Mouse (Mus musculus) ES-E14 (cell line): ENCODE measurements around the gene Rexo5. TPM values are rescaled to one million over a fixed set of nuclear protein-coding genes. Genes with fewer than 3 reads are reported as not detected.

Source experiments
- DNase-seq: peaks from one replicate; pipeline ENCODE4 v3.0.0-alpha.2; 2013; ENCODE audit warnings: low read depth, low spot score
- H3K27ac ChIP-seq: 2 replicates; pipeline ENCODE4 v1.5.1; 2012; ENCODE audit warnings: low read depth, mild to moderate bottlenecking, low read length, moderate library complexity, mixed read lengths; ENCODE audit not compliant: poor library complexity, insufficient read depth, severe bottlenecking
- H3K36me3 ChIP-seq: 2 replicates; pipeline ENCODE4 v1.6.1; 2012; ENCODE audit warnings: mild to moderate bottlenecking, low read length, moderate library complexity, mixed read lengths; ENCODE audit not compliant: control insufficient read depth, poor library complexity, insufficient read depth, severe bottlenecking
- H3K4me1 ChIP-seq, 2 experiments: fragments of 150-350 bp in 1 of 2; sonication (generic) in 1 of 2; 2 replicates each; pipeline ENCODE4 v1.6.1; 2012; ENCODE audit warnings: low read length in 2 of 2, mild to moderate bottlenecking in 1 of 2, mixed read lengths in 1 of 2; ENCODE audit not compliant: control insufficient read depth in 2 of 2, insufficient read depth in 2 of 2, poor library complexity in 1 of 2
- H3K4me3 ChIP-seq, 2 experiments: fragments of 150-350 bp in 1 of 2; sonication (generic) in 1 of 2; 2 replicates each; pipeline ENCODE4 v1.5.1; 2012; ENCODE audit warnings: low read length in 2 of 2, low read depth in 1 of 2, mild to moderate bottlenecking in 1 of 2, mixed read lengths in 1 of 2; ENCODE audit not compliant: insufficient read depth in 1 of 2, poor library complexity in 1 of 2, severe bottlenecking in 1 of 2
- H3K9ac ChIP-seq: 2 replicates; pipeline ENCODE4 v1.6.1; 2012; ENCODE audit warnings: low read depth, mild to moderate bottlenecking, low read length, mixed read lengths; ENCODE audit not compliant: poor library complexity, insufficient read depth, severe bottlenecking
- H3K9me3 ChIP-seq: fragments of 150-350 bp; sonication (generic); 2 replicates; pipeline ENCODE4 v1.6.1; 2012; ENCODE audit warnings: low read depth, mild to moderate bottlenecking, low read length; ENCODE audit not compliant: control insufficient read depth, insufficient read depth
- CHD2 ChIP-seq: IDR thresholded peaks from 2 replicates; pipeline ENCODE4 v1.6.1; 2014; ENCODE audit warnings: mild to moderate bottlenecking, low read depth, low read length, inconsistent platforms
- HCFC1 ChIP-seq: IDR thresholded peaks from 2 replicates; pipeline ENCODE4 v1.6.1; 2012; ENCODE audit warnings: low read length, inconsistent platforms, borderline replicate concordance; ENCODE audit not compliant: insufficient read depth
- MAFK ChIP-seq: IDR thresholded peaks from 2 replicates; pipeline ENCODE4 v1.6.1; 2014; ENCODE audit warnings: mild to moderate bottlenecking, low read depth, low read length, inconsistent platforms; ENCODE audit not compliant: insufficient read depth
- ZC3H11A ChIP-seq: IDR thresholded peaks from 2 replicates; pipeline ENCODE4 v1.6.1; 2012; ENCODE audit warnings: low read depth, mild to moderate bottlenecking, inconsistent platforms, low read length, borderline replicate concordance
- ZNF384 ChIP-seq: IDR thresholded peaks from 2 replicates; pipeline ENCODE4 v1.6.1; 2012; ENCODE audit warnings: low read depth, low read length, inconsistent platforms
- in situ Hi-C, 2 experiments: fragments of 600-800 bp; cut with MboI; formaldehyde crosslinking; loops; one replicate each; pipeline ENCODE4 v1.15.1; 2025; ENCODE audit warnings: low sequenced_read_pairs in 2 of 2, inconsistent platforms in 1 of 2; ENCODE audit not compliant: unreplicated experiment in 2 of 2
- total RNA-seq: library from RNA; depleted of rRNA; stranded (reverse); fragments of 300-350 nt; gene quantifications from 2 replicates; pipeline ENCODE4 v1.2.3, GENCODE M21; 2012; rRNA removed

Rexo5 gene
- total RNA-seq, 1 experiment: 15.3 TPM

GRCm38 (mm10) chr7:119894818-119895544 is 101.2 kb downstream of the Rexo5 start:
- in situ Hi-C loops: no loop called here
- H3K9ac ChIP-seq: peak overlapping the region; percentile 94
- no peak for DNase-seq
- no peak for TF ChIP-seq HCFC1
- TF ChIP-seq ZNF384: no peak
- no peak for TF ChIP-seq CHD2
- TF ChIP-seq MAFK: no peak
- no peak for TF ChIP-seq ZC3H11A
- peak overlapping the region; percentile 70 for H3K27ac ChIP-seq
- H3K4me1 ChIP-seq: peaks cover 8 to 22% of the 10 kb centered on the region in 2 experiments
- H3K9me3 ChIP-seq: no peaks in the 10 kb centered on the region
- H3K4me3 ChIP-seq: peak overlapping the region; percentile 85 to 91
- H3K36me3 ChIP-seq: no peaks in the 10 kb centered on the region

GRCm38 (mm10) chr7:119895639-119896512 is 102.1 kb downstream of the Rexo5 start, which contains the start of the genes Lyrm1 and Dcun1d3:
Gene Lyrm1, plus strand, starts transcription at chr7:119895861.
Gene Dcun1d3, minus strand, starts transcription at chr7:119896298.
- Histone ChIP-seq H3K4me3 (peak within 1 kb of the TSS; percentile 85 to 91), H3K9ac (peak within 1 kb of the TSS; percentile 98), H3K9me3 (no peaks in the 10 kb centered on the region), H3K27ac (peak within 1 kb of the TSS; percentile 96), H3K36me3 (no peaks in the 10 kb centered on the region), H3K4me1 (peaks cover 8 to 20% of the 10 kb centered on the region in 2 experiments)
- DNase-seq: peak; percentile 98
- TF ChIP-seq CHD2 (peak; percentile 80), HCFC1 (peak; percentile 69), ZNF384 (no peak)
- in situ Hi-C loops: no loop called here

GRCm38 (mm10) chr7:119897521-119898109 is 103.8 kb downstream of the Rexo5 start:
- no peak overlapping the region for H3K4me3 ChIP-seq
- peak overlapping the region; percentile 96; the same call in 1 of the 2 replicates for H3K27ac ChIP-seq
- in situ Hi-C loops: no loop called here
- DNase-seq: peak; percentile 9
- H3K9me3 ChIP-seq: no peaks in the 10 kb centered on the region
- H3K36me3 ChIP-seq: no peaks in the 10 kb centered on the region
- H3K9ac ChIP-seq: no peak overlapping the region
- TF ChIP-seq HCFC1: no peak
- H3K4me1 ChIP-seq: peaks cover 7 to 17% of the 10 kb centered on the region in 2 experiments

GRCm38 (mm10) chr7:119898247-119898856 is 104.5 kb downstream of the Rexo5 start:
- DNase-seq: peak; percentile 35
- in situ Hi-C loops: no loop called here
- peaks cover 7 to 17% of the 10 kb centered on the region in 2 experiments for H3K4me1 ChIP-seq
- H3K4me3 ChIP-seq: no peak overlapping the region
- TF ChIP-seq ZNF384 (peak; percentile 71; the same call in 1 of the 2 replicates), MAFK (no peak)
- H3K36me3 ChIP-seq: no peaks in the 10 kb centered on the region
- no peaks in the 10 kb centered on the region for H3K9me3 ChIP-seq
- peak overlapping the region; percentile 81; the same call in 1 of the 2 replicates for H3K27ac ChIP-seq
- H3K9ac ChIP-seq: no peak overlapping the region; the same call in 1 of the 2 replicates

Other genes with a start within 250 kb of the Rexo5 start
- not detected in 2 replicates for gene Acsm2, start 239.7 kb upstream of the Rexo5 start, total RNA-seq
- gene Acsm1, start 187.0 kb upstream of the Rexo5 start, total RNA-seq: not detected in 2 replicates
- gene Acsm4, start 104.0 kb upstream of the Rexo5 start, total RNA-seq: 2.2 and 3.2 TPM in 2 replicates
- 60.5 and 64.1 TPM in 2 replicates for gene Thumpd1, start 73.2 kb upstream of the Rexo5 start, total RNA-seq
- gene Acsm3, start 33.1 kb upstream of the Rexo5 start, total RNA-seq: 0.16 TPM in 1 of 2 replicates, not detected in the other
- gene Eri2, start 52 bp downstream of the Rexo5 start, total RNA-seq: 14.3 and 14.6 TPM in 2 replicates
- 1.4 and 3.8 TPM in 2 replicates for gene Lyrm1, start 101.9 kb downstream of the Rexo5 start, total RNA-seq
- 26.1 and 27.1 TPM in 2 replicates for gene Dcun1d3, start 102.3 kb downstream of the Rexo5 start, total RNA-seq